Mouse (Mus musculus) B cell, adult 62 days (primary cell): ENCODE data around the gene Traf3ip1. TPM values are rescaled to one million over a fixed set of nuclear protein-coding genes. Genes with fewer than 3 reads are reported as not detected.

Experiments
- total RNA-seq: library from RNA; stranded (reverse); gene quantifications from 4 replicates; pipeline ENCODE4 v1.2.4, GENCODE M21; 2023

The Traf3ip1 gene
- total RNA-seq = 7.0 to 8.5 TPM (median 8.3 TPM) in 4 replicates

DNA sequence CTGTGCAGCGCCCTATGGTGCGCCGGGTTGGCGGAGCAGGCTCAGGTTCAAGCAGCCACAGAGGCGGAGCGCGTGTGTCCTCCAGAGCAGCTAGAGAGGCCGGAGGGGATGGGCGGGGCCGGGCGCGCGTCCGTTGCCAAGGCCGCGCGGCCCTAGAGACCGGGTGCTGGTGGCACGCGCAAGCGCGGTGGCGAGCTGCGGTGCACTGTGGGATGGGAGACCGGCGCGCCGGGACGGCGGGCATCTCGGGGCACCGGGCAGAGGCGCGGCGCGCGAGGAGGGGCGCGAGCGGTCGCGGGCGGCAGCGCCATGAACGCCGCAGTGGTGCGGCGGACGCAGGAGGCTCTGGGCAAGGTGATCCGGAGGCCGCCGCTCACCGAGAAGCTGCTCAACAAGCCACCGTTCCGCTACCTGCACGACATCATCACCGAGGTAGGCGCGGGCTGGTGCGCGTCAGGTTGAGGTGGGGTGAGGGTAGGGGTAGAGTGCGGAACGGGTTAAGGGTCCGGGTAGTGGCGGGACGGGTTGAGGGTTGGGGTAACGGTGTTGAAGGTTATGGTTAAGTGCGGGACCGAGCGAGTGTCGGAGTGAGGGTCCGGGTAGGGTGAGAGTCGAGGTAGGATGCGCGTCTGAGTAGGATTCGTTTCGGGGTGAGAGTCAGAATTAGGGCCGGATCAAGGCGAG is at the start of gene Traf3ip1:
Gene Traf3ip1, plus strand, starts transcription at position 191 of the 684 bp plus-strand sequence.

DNA sequence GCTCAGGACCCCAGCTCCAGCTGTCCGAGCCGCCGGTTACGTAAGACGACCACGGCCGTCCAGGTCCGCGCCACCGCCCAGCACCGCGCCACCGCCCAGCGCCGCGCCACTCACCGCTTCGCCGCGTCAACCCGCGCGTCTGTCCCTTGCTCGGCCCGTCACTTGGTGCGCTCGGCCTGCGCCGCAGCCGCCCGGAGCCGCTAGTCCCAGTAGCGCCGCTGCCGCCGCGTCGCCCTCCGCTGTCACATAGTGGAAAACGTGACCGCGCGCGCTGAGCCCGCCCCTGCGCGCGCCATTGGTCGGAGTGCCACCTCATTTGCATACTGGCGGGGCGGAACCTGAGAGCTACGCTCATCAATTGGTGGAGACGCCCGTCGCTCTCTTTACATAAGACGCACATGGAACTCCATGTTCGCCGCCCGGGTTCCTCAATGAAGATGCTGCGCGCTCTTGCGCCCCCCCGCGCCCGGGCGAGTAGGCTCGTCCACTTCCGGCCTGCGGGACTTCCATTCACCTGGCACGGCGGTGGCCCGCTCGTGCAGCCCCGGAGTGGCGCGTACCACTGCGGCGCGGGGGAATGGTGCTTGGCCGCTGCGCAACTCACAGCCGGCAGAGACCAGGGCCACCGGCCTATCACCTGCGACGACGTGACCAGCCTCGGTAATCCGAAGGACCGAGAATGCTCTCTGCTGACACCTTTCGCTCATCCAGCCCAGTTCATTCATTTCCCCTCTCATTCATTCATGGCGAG is 35.2 kb upstream of the Traf3ip1 start, which contains the start of gene Per2:
Gene Per2, minus strand, starts transcription at position 266 of the 751 bp plus-strand sequence.

GRCm38 (mm10) chr1:91540271-91540826 is 45.9 kb downstream of the Traf3ip1 start, which contains the start of gene Asb1:
TSS of gene Asb1 (plus strand) at chr1:91540544.

Other genes with a start within 250 kb of the Traf3ip1 start
- gene Ube2f, start 244.3 kb upstream of the Traf3ip1 start, total RNA-seq = 49.2 to 60.8 TPM (median 54.4 TPM) in 4 replicates
- 27.1 to 34.5 TPM (median 30.7 TPM) in 4 replicates for gene Scly, start 196.3 kb upstream of the Traf3ip1 start, total RNA-seq
- 0.31 TPM in 1 of 4 replicates, not detected in the others for gene Espnl, start 172.6 kb upstream of the Traf3ip1 start, total RNA-seq
- gene Klhl30, start 143.6 kb upstream of the Traf3ip1 start, total RNA-seq = not detected in 4 replicates
- gene Erfe, start 128.2 kb upstream of the Traf3ip1 start, total RNA-seq = not detected in 4 replicates
- 104 to 112 TPM (median 110 TPM) in 4 replicates for gene Ilkap, start 95.8 kb upstream of the Traf3ip1 start, total RNA-seq
- 28.7 to 35.4 TPM (median 32.9 TPM) in 4 replicates for gene Hes6, start 80.6 kb upstream of the Traf3ip1 start, total RNA-seq
- 13.7 to 23.8 TPM (median 19.5 TPM) in 4 replicates for gene Per2, start 35.3 kb upstream of the Traf3ip1 start, total RNA-seq
- 14.2 to 20.1 TPM (median 17.4 TPM) in 4 replicates for gene Asb1, start 45.9 kb downstream of the Traf3ip1 start, total RNA-seq